Mouse (Mus musculus): Measurements from ENCODE around the gene Vwa3b. TPM values are rescaled to one million over a fixed set of nuclear protein-coding genes. Genes with fewer than 3 reads are reported as not detected.
"Not testable (repeated sequence)": the region's sequence is repeated elsewhere in the genome, so short reads cannot be mapped to it uniquely, and the experiment has no call there.

Vwa3b gene
- polyA plus RNA-seq, 1 experiment = 0.04 TPM

- H3K27ac ChIP-seq (ENCODE audit: insufficient read depth, low read depth, low read length) = peak overlapping the region; percentile 14
- WGBS = 48% methylated on average over 6 of the region's 6 CpGs
- no peak for TF ChIP-seq CTCF (IDR thresholded peaks at IDR 0.05; ENCODE audit: extremely low read depth, insufficient read length, insufficient replicate concordance, low read depth, low read length)
- no peak for TF ChIP-seq POLR2A (IDR thresholded peaks at IDR 0.05; ENCODE audit: low read depth, low read length)
Observed at GRCm38 (mm10) chr1:36996561-36997213, 29.7 kb upstream of the Vwa3b start.

DNA sequence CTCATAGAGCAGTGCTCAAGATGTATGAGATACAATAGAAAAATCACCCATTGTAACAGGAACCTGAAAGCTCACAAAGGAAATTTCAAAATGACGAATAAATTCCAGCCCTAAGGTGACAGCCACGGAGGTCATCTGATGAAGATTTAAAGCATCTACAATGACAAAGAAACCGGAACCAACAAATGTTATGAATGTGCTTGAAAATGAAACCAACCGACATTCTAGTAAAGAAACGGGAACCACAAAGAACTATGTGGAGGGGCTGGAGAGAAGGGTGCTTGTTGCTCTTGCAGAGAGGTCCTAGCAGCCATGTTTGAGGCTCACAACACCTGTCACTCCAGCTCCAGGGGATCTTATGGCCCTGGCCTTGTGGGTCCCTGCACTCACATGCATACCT, 26.1 kb upstream of the Vwa3b start:
- peaks cover 6% of the 10 kb centered on the region for H3K4me1 ChIP-seq (ENCODE audit: control insufficient read depth, insufficient read depth, insufficient read length, low read length)
- H3K27ac ChIP-seq (ENCODE audit: insufficient read depth, low read depth, low read length) = peak overlapping the region; percentile 81
- WGBS = 49% methylated on average over 5 of the region's 5 CpGs

More at GRCm38 (mm10) chr1:36996561-36997213, 29.7 kb upstream of the Vwa3b start:
- H3K36me3 ChIP-seq (ENCODE audit: control insufficient read depth, insufficient read depth, low read length) = no peaks in the 10 kb centered on the region
- H3K4me1 ChIP-seq (ENCODE audit: control insufficient read depth, insufficient read depth, insufficient read length, low read length) = peaks cover 6% of the 10 kb centered on the region
- no peak overlapping the region for H3K4me3 ChIP-seq (ENCODE audit: low read depth, low read length)
- no peaks in the 10 kb centered on the region for H3K27me3 ChIP-seq (ENCODE audit: control insufficient read depth, insufficient read depth, low read length)

GRCm38 (mm10) chr1:37001636-37002315, 24.6 kb upstream of the Vwa3b start:
- no peaks in the 10 kb centered on the region for H3K36me3 ChIP-seq (ENCODE audit: control insufficient read depth, insufficient read depth, low read length)
- 59% methylated on average over 7 of the region's 7 CpGs for WGBS
- no peak overlapping the region for H3K27ac ChIP-seq (ENCODE audit: insufficient read depth, low read depth, low read length)
- peaks cover 4% of the 10 kb centered on the region for H3K4me1 ChIP-seq (ENCODE audit: control insufficient read depth, insufficient read depth, insufficient read length, low read length)
- no peak overlapping the region for H3K4me3 ChIP-seq (ENCODE audit: low read depth, low read length)
- H3K27me3 ChIP-seq (ENCODE audit: control insufficient read depth, insufficient read depth, low read length) = no peaks in the 10 kb centered on the region
- TF ChIP-seq CTCF (IDR thresholded peaks at IDR 0.05; ENCODE audit: extremely low read depth, insufficient read length, insufficient replicate concordance, low read depth, low read length) = no peak
- no peak for TF ChIP-seq POLR2A (IDR thresholded peaks at IDR 0.05; ENCODE audit: low read depth, low read length)

More for the DNA sequence above, 26.1 kb upstream of the Vwa3b start:
- Histone ChIP-seq H3K27me3 (ENCODE audit: control insufficient read depth, insufficient read depth, low read length) (no peaks in the 10 kb centered on the region), H3K36me3 (ENCODE audit: control insufficient read depth, insufficient read depth, low read length) (no peaks in the 10 kb centered on the region), H3K4me3 (ENCODE audit: low read depth, low read length) (no peak overlapping the region)
- no peak for TF ChIP-seq POLR2A (IDR thresholded peaks at IDR 0.05; ENCODE audit: low read depth, low read length)
- no peak for TF ChIP-seq CTCF (IDR thresholded peaks at IDR 0.05; ENCODE audit: extremely low read depth, insufficient read length, insufficient replicate concordance, low read depth, low read length)

DNA sequence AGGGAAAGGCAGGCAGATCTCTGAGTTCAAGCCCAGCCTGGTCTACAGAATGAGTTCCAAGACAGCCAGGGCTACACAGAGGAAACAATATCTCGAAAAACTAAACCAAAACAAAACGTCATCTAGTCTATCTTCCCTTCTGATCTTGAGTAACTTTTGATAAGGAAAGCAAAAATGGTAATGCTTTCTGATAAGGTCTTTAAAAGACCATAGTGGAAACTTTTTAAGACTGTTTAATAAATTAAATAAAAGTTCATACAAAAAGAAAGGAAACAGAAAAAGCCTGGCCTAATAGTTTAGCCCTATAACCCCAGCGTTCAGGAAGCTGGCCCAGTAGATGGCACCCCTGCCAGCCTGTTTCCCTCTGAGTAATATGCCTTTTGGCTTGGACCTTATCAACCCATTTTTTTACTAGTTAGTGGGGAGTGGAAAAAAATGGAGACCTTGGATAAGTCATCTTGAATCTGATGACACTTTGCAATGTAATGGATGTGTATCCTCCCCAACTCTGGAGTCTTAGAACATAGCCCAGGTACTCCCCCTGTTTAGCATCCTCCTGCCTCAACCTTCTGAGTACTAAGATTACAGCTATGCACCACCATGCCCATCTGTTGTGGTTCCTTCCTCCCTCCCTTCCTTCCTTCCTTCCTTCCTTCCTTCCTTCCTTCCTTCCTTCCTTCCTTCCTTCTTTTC, 23.9 kb upstream of the Vwa3b start:
- Histone ChIP-seq H3K27me3 (ENCODE audit: control insufficient read depth, insufficient read depth, low read length) (no peaks in the 10 kb centered on the region), H3K4me3 (ENCODE audit: low read depth, low read length) (no peak overlapping the region), H3K4me1 (ENCODE audit: control insufficient read depth, insufficient read depth, insufficient read length, low read length) (peaks cover 2% of the 10 kb centered on the region; the same call in 1 of the 2 replicates), H3K36me3 (ENCODE audit: control insufficient read depth, insufficient read depth, low read length) (no peaks in the 10 kb centered on the region), H3K27ac (ENCODE audit: insufficient read depth, low read depth, low read length) (no peak overlapping the region)
- 46% methylated on average over 3 of the region's 3 CpGs for WGBS
- no peak for TF ChIP-seq CTCF (IDR thresholded peaks at IDR 0.05; ENCODE audit: extremely low read depth, insufficient read length, insufficient replicate concordance, low read depth, low read length)
- TF ChIP-seq POLR2A (IDR thresholded peaks at IDR 0.05; ENCODE audit: low read depth, low read length) = no peak

DNA sequence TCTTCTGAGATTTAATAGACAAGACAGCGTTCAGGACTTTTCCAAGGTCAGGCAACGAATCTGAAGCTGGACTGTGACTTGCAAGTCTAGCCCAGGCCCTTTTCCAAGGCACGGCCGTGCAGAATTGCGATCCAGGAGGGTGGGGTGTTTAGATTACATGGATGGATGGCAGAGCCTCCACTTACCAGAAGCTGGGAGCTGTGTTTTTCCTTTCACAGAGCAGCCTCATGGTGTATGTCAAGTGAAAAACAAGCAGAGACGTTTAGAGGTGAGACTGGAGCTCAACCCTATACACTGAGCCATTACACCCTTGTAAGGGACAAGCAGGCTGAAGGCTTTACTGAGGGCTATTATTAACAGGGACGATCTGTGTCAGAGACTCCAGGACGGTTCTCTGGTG, 21.9 kb upstream of the Vwa3b start:
- no peaks in the 10 kb centered on the region for H3K27me3 ChIP-seq (ENCODE audit: control insufficient read depth, insufficient read depth, low read length)
- 79% methylated on average over 8 of the region's 8 CpGs for WGBS
- no peak overlapping the region for H3K27ac ChIP-seq (ENCODE audit: insufficient read depth, low read depth, low read length)
- H3K36me3 ChIP-seq (ENCODE audit: control insufficient read depth, insufficient read depth, low read length) = no peaks in the 10 kb centered on the region
- peaks cover 2% of the 10 kb centered on the region; the same call in 1 of the 2 replicates for H3K4me1 ChIP-seq (ENCODE audit: control insufficient read depth, insufficient read depth, insufficient read length, low read length)
- H3K4me3 ChIP-seq (ENCODE audit: low read depth, low read length) = no peak overlapping the region
- TF ChIP-seq CTCF (IDR thresholded peaks at IDR 0.05; ENCODE audit: extremely low read depth, insufficient read length, insufficient replicate concordance, low read depth, low read length) (no peak), POLR2A (IDR thresholded peaks at IDR 0.05; ENCODE audit: low read depth, low read length) (no peak)

- Histone ChIP-seq H3K36me3 (ENCODE audit: control insufficient read depth, insufficient read depth, low read length) (no peaks in the 10 kb centered on the region), H3K27ac (ENCODE audit: insufficient read depth, low read depth, low read length) (no peak overlapping the region), H3K4me1 (ENCODE audit: control insufficient read depth, insufficient read depth, insufficient read length, low read length) (peaks cover 2% of the 10 kb centered on the region; the same call in 1 of the 2 replicates), H3K27me3 (ENCODE audit: control insufficient read depth, insufficient read depth, low read length) (no peaks in the 10 kb centered on the region), H3K4me3 (ENCODE audit: low read depth, low read length) (no peak overlapping the region)
- TF ChIP-seq POLR2A (IDR thresholded peaks at IDR 0.05; ENCODE audit: low read depth, low read length) = no peak
- no peak for TF ChIP-seq CTCF (IDR thresholded peaks at IDR 0.05; ENCODE audit: extremely low read depth, insufficient read length, insufficient replicate concordance, low read depth, low read length)
- 83% methylated on average over 5 of the region's 5 CpGs for WGBS
Observed at GRCm38 (mm10) chr1:37005036-37005435, 21.4 kb upstream of the Vwa3b start.

DNA sequence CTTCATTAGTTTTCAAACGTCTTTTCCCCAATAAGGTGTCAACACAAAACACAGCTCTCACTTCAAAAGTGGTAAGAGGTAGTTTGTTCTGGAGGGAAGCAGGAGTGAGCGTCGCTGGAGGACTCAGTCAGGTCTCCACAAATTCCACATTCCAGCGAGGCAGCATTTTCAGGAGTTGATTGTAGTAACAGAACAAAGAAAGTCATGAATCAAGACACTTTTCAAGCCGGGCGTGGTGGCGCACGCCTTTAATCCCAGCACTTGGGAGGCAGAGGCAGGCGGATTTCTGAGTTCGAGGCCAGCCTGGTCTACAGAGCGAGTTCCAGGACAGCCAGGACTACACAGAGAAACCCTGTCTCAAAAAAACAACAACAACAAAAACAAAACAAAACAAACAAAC, 19.9 kb upstream of the Vwa3b start:
- H3K4me1 ChIP-seq (ENCODE audit: control insufficient read depth, insufficient read depth, insufficient read length, low read length); H3K4me3 ChIP-seq (ENCODE audit: low read depth, low read length); H3K36me3 ChIP-seq (ENCODE audit: control insufficient read depth, insufficient read depth, low read length); H3K27me3 ChIP-seq (ENCODE audit: control insufficient read depth, insufficient read depth, low read length); H3K27ac ChIP-seq (ENCODE audit: insufficient read depth, low read depth, low read length): not testable (repeated sequence)
- WGBS = 92% methylated on average over 11 of the region's 11 CpGs
